ENCODE assay signal across 15 mouse cellular contexts in the genomic region with DNA sequence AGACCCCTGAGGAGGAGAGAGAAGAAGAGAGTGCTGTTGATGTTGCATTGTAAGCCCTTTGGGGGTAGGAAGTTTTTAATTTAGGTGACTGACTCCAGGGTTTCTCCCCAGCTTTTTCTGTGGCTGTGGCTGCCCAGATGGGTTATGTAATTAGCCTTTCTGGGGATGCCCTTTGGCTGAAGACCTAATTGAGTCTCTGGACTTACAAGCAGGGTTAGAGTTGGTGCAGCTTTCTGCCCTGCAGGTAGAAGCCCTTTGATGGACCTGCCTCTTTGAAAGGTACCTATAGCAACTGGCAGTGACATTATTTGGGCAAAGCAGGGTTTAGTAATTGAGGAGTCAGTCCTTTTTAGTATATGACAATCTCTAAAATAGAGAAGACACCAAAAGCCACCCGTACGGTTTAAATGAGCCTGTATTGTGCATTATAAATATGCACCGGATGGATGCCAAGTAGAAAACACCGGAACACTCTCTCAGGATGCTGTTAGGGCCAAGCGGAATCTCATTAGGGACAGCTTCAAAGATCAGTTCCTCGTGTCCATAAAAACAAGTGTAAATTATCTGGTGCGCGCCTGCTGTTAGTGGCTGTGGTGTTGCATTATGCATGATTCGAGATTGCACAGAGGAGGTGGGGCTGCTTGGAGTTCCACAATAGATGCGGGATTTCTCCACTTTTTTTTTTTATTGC. TPM values are rescaled to one million over a fixed set of nuclear protein-coding genes. Genes with fewer than 3 reads are reported as not detected.
DNase-seq lines count a peak whose midpoint lies in the region; ATAC-seq and TF ChIP-seq lines count a peak whose summit lies in the region.
"Had no signal": no experiment of that assay in that cellular context is flagged by ENCODE, and none has a peak within 500 bp of the region (broad histone marks: within the 10 kb centered on the region; RNA-seq: fewer than 3 reads in every experiment).

No protein-coding gene starts in this region.

- H3K36me3 ChIP-seq in forebrain, embryonic 13.5 days (ENCODE audit: poor library complexity, severe bottlenecking) = peaks cover 6% of the 10 kb centered on the region; the same call in 1 of the 2 replicates
- no peaks in the 10 kb centered on the region for H3K36me3 ChIP-seq in hindbrain, embryonic 13.5 days
- no peaks in the 10 kb centered on the region for H3K36me3 ChIP-seq in midbrain, embryonic 16.5 days (ENCODE audit: control insufficient read depth, insufficient read depth, low read length)

- TF ChIP-seq CTCF in lung, adult 2 months (IDR thresholded peaks at IDR 0.05; ENCODE audit: insufficient read depth, low read length) = no peak

- TF ChIP-seq POLR2A in lung, adult 2 months (IDR thresholded peaks at IDR 0.05; ENCODE audit: borderline replicate concordance, extremely low read depth, low read depth, low read length) = no peak

- ATAC-seq in forebrain, embryonic 13.5 days = peak; percentile 90
- peak; percentile 54 for ATAC-seq in hindbrain, embryonic 13.5 days (ENCODE audit: low FRiP score)
- peak; percentile 83 for ATAC-seq in midbrain, embryonic 16.5 days
- ATAC-seq: activated CD4-positive, CD25-positive, alpha-beta regulatory T cell, adult 4 months; CD4-positive, CD25-positive, alpha-beta regulatory T cell, adult 4 months; inflammation-experienced regulatory T-cells, adult 6 months had no signal

- peaks cover 84% of the 10 kb centered on the region for H3K4me1 ChIP-seq in forebrain, embryonic 13.5 days
- peaks cover 49% of the 10 kb centered on the region for H3K4me1 ChIP-seq in hindbrain, embryonic 13.5 days (replicated peaks)
- H3K4me1 ChIP-seq in midbrain, embryonic 16.5 days (ENCODE audit: control insufficient read depth, insufficient read depth, low read length) = peaks cover 31% of the 10 kb centered on the region
- no peaks in the 10 kb centered on the region for H3K4me1 ChIP-seq in lung, adult 2 months (ENCODE audit: control insufficient read depth, insufficient read depth, low read length)

- DNase-seq in layer of hippocampus, postnatal 36 days = peak; percentile 21 to 26
- no peak for DNase-seq in layer of hippocampus, postnatal 25 days (ENCODE audit: extremely low spot score in 1 of 2, low spot score in 1 of 2)
- no peak for DNase-seq in lung, adult 2 months
- DNase-seq in adrenal gland, postnatal 4 days (ENCODE audit: low spot score in 2 of 2) = no peak
- DNase-seq: cerebellum, adult 9-10 months; embryo, embryonic 11 days; gastrocnemius, postnatal 25 days; lung, embryonic 14.5 days; thymus, postnatal 4 days had no signal

- no peak overlapping the region for H3K4me3 ChIP-seq in forebrain, embryonic 13.5 days
- no peak overlapping the region for H3K4me3 ChIP-seq in hindbrain, embryonic 13.5 days
- no peak overlapping the region for H3K4me3 ChIP-seq in midbrain, embryonic 16.5 days (ENCODE audit: low read depth, low read length)
- no peak overlapping the region for H3K4me3 ChIP-seq in lung, adult 2 months (replicated peaks; ENCODE audit: extremely low read depth, low read depth, low read length)

- no peaks in the 10 kb centered on the region for H3K9me3 ChIP-seq in forebrain, embryonic 13.5 days (replicated peaks)
- H3K9me3 ChIP-seq in hindbrain, embryonic 13.5 days = no peaks in the 10 kb centered on the region
- no peaks in the 10 kb centered on the region for H3K9me3 ChIP-seq in midbrain, embryonic 16.5 days (replicated peaks; ENCODE audit: control insufficient read depth, low read length, poor library complexity, severe bottlenecking)

- 12% methylated on average over 10 of the region's 10 CpGs for WGBS in forebrain, embryonic 13.5 days
- WGBS in hindbrain, embryonic 13.5 days = 23% methylated on average over 10 of the region's 10 CpGs
- 13% methylated on average over 10 of the region's 10 CpGs for WGBS in midbrain, embryonic 16.5 days
- 81% methylated on average over 10 of the region's 10 CpGs for WGBS in lung, adult 2 months

- H3K4me2 ChIP-seq in forebrain, embryonic 13.5 days = peak overlapping the region; percentile 35; the same call in 1 of the 2 replicates
- peak overlapping the region; percentile 16; the same call in 1 of the 2 replicates for H3K4me2 ChIP-seq in hindbrain, embryonic 13.5 days
- peak overlapping the region; percentile 8 for H3K4me2 ChIP-seq in midbrain, embryonic 16.5 days (ENCODE audit: low read length)
- H3K4me2 ChIP-seq: lung, embryonic 14.5 days had no signal

- H3K27ac ChIP-seq in forebrain, embryonic 13.5 days = peak overlapping the region; percentile 33; the same call in 1 of the 2 replicates
- H3K27ac ChIP-seq in hindbrain, embryonic 13.5 days = peak overlapping the region; percentile 55
- peak overlapping the region; percentile 54 for H3K27ac ChIP-seq in midbrain, embryonic 16.5 days (ENCODE audit: low read length)

- no peaks in the 10 kb centered on the region for H3K27me3 ChIP-seq in forebrain, embryonic 13.5 days
- H3K27me3 ChIP-seq in hindbrain, embryonic 13.5 days = no peaks in the 10 kb centered on the region
- no peaks in the 10 kb centered on the region for H3K27me3 ChIP-seq in midbrain, embryonic 16.5 days (ENCODE audit: control insufficient read depth, insufficient read depth, low read depth, low read length)

- H3K9ac ChIP-seq in forebrain, embryonic 13.5 days = no peak overlapping the region
- H3K9ac ChIP-seq in hindbrain, embryonic 13.5 days = no peak overlapping the region
- no peak overlapping the region for H3K9ac ChIP-seq in midbrain, embryonic 16.5 days (ENCODE audit: low read depth, low read length)
- H3K9ac ChIP-seq: lung, embryonic 14.5 days had no signal

RNA-seq across cellular contexts. Expression of gene Mpped2, which starts 22.8 kb away (rescaled TPM):
- 10 to 100 TPM; 33.2 to 40.0 TPM for total RNA-seq in layer of hippocampus, postnatal 36 days (2021)
- total RNA-seq in layer of hippocampus, postnatal 25 days (2021) = 10 to 100 TPM; 37.1 to 38.1 TPM
- polyA plus RNA-seq in forebrain, embryonic 13.5 days (2015; fragmentation: Nextera tagmentation; extraction: Ambion mirVana) = 180 and 197 TPM in 2 replicates
- polyA plus RNA-seq in hindbrain, embryonic 13.5 days (2015; fragmentation: Nextera tagmentation; extraction: Ambion mirVana) = 144 and 147 TPM in 2 replicates
- 99.5 and 110 TPM in 2 replicates for polyA plus RNA-seq in midbrain, embryonic 16.5 days (2015; fragmentation: Nextera tagmentation; extraction: Ambion mirVana)
- 2.4 and 2.7 TPM in 2 replicates for polyA plus RNA-seq in lung, adult 2 months (2012; rRNA removed)
- 10 to 100 TPM; 40.7 to 46.1 TPM for total RNA-seq in adrenal gland, postnatal 4 days (2021)
- polyA plus RNA-seq: activated CD4-positive, CD25-positive, alpha-beta regulatory T cell, adult 4 months; CD4-positive, CD25-positive, alpha-beta regulatory T cell, adult 4 months had no signal

Comparison
In these comparisons a context has a peak if more than half of its experiments do, and no peak if none do; other contexts are left out.
1. DNase-seq: peak in layer of hippocampus, postnatal 36 days (2 of 2); none in layer of hippocampus, postnatal 25 days (0 of 2), lung, adult 2 months (single experiment) and adrenal gland, postnatal 4 days (0 of 2).
2. RNA of gene Mpped2, which starts 22.8 kb away (polyA plus RNA-seq): 180 to 197 TPM in forebrain, embryonic 13.5 days, 144 to 147 TPM in hindbrain, embryonic 13.5 days and 99.5 to 110 TPM in midbrain, embryonic 16.5 days; 2.4 to 2.7 TPM in lung, adult 2 months; every median in the first group is over 10 times any median in the second.
3. Peak in every context shown above with its lines, with median percentiles within 50 percentile points of each other: ATAC-seq, H3K27ac ChIP-seq and H3K4me2 ChIP-seq.